Mouse (Mus musculus) forebrain, embryonic 13.5 days (tissue): ENCODE measurements at regions not wholly inside any gene's neighbourhood (a gene's known extent, or its start where the extent isn't known, plus 50 kb on each side); places are given as distances from the start of the nearest gene placed in this dataset.

Source experiments
- ATAC-seq: fragments of 200-750 bp; cut with Nextera tagmentation; 2 replicates; pipeline ENCODE4 v1.8.0; 2017
- H3K27ac ChIP-seq: fragments of 300-500 bp; sonication (generic); 2 replicates; pipeline ENCODE4 v1.5.1; 2015; ENCODE audit warnings: inconsistent platforms, mild to moderate bottlenecking, moderate library complexity
- H3K27me3 ChIP-seq: fragments of 300-500 bp; sonication (generic); 2 replicates; pipeline ENCODE4 v1.6.1; 2015; ENCODE audit warnings: mild to moderate bottlenecking, inconsistent platforms
- H3K36me3 ChIP-seq: fragments of 300-500 bp; sonication (generic); 2 replicates; pipeline ENCODE4 v1.6.1; 2015; ENCODE audit warnings: mild to moderate bottlenecking, inconsistent platforms; ENCODE audit not compliant: poor library complexity, severe bottlenecking
- H3K4me1 ChIP-seq: fragments of 300-500 bp; sonication (generic); 2 replicates; pipeline ENCODE4 v1.6.1; 2015; ENCODE audit warnings: inconsistent platforms
- H3K4me2 ChIP-seq: fragments of 300-500 bp; sonication (generic); 2 replicates; pipeline ENCODE4 v1.6.1; 2015; ENCODE audit warnings: inconsistent platforms, mild to moderate bottlenecking, moderate library complexity
- H3K4me3 ChIP-seq: fragments of 300-500 bp; sonication (generic); 2 replicates; pipeline ENCODE4 v1.5.1; 2015; ENCODE audit warnings: mild to moderate bottlenecking, inconsistent platforms
- H3K9ac ChIP-seq: fragments of 300-500 bp; sonication (generic); 2 replicates; pipeline ENCODE4 v1.6.1; 2015; ENCODE audit warnings: mild to moderate bottlenecking, inconsistent platforms
- H3K9me3 ChIP-seq: fragments of 300-500 bp; sonication (generic); replicated peaks from 2 replicates; pipeline ENCODE4 v1.6.1; 2016; ENCODE audit warnings: inconsistent platforms
- whole genome bisulfite sequencing: fragments of 180-500 bp; shearing (Covaris S2); methylation state at CpG from one replicate; pipeline ENCODE4 v1.1.7; 2015; 5-methylcytosine and 5-hydroxymethylcytosine counted together

DNA sequence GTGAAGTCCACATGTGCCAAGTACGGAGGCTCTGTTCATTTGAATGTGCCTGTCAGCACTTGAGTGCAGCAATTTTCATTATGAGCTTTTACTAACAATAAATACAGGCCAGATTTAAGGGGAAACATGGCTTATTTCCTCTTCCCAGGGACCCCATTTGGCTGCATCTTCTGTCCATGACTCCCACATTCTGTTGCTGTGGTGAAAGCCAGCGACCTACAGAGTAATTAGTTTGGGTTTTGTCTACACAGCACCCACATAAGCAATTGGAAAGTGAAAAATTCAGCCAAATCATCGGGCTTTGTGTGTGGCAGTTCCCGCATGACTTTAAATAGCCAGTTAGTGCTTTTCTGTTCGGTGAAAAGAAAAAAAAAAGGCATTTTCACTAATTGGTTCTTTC lies 76.7 kb upstream of the Sp4 start:
- Histone ChIP-seq H3K27me3 (no peaks in the 10 kb centered on the region), H3K4me3 (no peak overlapping the region), H3K4me2 (no peak overlapping the region), H3K4me1 (peaks cover 11% of the 10 kb centered on the region; the same call in 1 of the 2 replicates), H3K27ac (no peak overlapping the region), H3K9ac (no peak overlapping the region), H3K9me3 (no peaks in the 10 kb centered on the region), H3K36me3 (no peaks in the 10 kb centered on the region)
- WGBS = 20% methylated on average over 5 of the region's 5 CpGs
- peak; percentile 24; the same call in 1 of the 2 replicates for ATAC-seq

DNA sequence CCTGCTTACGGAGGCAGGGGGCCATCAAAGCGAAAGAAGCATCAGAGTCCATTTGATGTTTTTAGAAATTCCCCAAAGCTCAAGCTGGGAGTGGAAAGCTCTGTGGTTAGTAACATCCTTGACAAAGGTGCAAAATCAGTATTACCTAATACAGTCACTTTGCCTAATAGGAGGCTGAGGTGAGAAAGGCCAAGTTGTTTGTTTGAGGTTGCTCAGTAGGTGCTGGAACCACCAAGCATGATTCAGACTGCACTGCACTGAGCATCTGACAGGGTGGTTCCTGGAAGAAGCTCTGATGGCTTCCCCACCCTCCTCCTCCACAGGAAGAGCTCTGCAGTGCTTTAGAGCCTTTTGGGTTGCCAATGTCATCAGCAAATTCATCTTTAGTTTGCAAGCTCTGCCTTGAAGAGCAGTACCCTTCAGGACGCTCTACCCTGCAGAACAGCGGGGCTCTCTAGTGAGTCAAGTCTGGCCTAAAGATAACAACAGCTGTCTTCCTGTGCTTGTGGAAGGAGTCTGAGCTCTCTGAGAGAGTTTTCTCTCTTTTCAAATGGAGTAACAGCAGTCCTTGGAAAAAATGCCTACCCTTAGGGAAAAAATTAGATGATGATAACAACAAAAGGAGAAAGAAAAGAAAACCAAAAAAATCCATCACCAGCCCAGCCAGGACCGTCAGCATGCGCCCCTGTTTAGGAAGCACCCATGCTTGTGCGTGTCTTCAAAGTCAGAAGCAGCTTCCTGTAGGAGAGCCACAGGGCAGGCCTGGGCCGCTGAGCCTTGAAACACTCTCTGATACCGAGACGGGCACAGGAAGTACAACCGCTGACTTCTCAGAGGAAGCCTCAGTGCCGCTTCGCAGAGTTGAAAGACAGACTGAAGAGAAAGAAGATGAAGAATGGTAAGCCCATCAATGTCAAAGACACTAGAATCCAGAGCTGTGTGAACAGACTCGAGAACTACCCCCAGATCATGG lies 75.6 kb upstream of the Sp4 start:
- peaks cover 11% of the 10 kb centered on the region; the same call in 1 of the 2 replicates for H3K4me1 ChIP-seq
- H3K4me3 ChIP-seq = no peak overlapping the region
- H3K27me3 ChIP-seq = no peaks in the 10 kb centered on the region
- 84% methylated on average over 14 of the region's 14 CpGs for WGBS
- no peak overlapping the region for H3K9ac ChIP-seq
- no peak for ATAC-seq
- H3K4me2 ChIP-seq = no peak overlapping the region
- H3K36me3 ChIP-seq = no peaks in the 10 kb centered on the region
- no peaks in the 10 kb centered on the region for H3K9me3 ChIP-seq
- H3K27ac ChIP-seq = no peak overlapping the region

DNA sequence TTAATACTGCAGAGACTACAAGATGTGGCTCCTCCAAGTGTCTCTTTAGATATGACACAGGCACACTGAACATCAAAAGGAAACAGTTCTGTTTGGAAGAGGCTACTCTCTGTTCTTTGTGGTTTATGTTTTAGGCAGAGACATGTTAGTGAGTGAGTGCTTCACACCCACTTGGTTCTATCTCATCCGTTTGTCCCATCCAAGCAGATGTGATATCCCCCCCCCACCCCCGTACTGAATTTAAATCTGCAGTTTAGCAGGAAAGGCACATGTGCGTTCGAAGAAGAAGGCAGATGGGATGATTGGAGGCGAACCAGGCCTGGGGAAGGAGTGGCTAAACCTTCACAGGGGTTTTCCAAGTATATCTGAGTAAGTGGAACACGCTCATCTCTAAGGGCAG lies 72.0 kb upstream of the Sp4 start:
- 90% methylated on average over 6 of the region's 6 CpGs for WGBS
- Histone ChIP-seq H3K27ac (no peak overlapping the region), H3K4me1 (peaks cover 7% of the 10 kb centered on the region; the same call in 1 of the 2 replicates), H3K9me3 (no peaks in the 10 kb centered on the region), H3K9ac (no peak overlapping the region), H3K36me3 (no peaks in the 10 kb centered on the region), H3K4me2 (no peak overlapping the region), H3K4me3 (no peak overlapping the region), H3K27me3 (no peaks in the 10 kb centered on the region)
- no peak for ATAC-seq

DNA sequence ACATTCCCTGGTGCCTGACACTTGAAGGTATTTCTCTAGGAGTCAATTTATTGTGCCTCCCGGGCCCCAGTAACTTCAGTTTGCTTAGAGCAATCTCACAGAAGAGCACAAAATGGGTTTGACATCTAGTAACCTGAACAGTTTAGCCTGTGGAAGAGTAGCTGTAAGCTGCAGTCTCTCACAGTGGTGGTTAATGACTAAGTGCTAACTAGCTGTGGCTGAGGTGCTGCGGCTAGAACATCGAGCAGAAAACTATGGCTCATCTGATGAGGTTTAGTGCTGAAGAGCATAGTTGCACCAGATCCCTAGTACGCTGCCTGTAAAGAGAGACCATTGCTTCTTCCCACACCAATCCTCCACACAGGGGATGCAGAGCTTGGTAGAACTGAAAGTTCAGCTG lies 70.7 kb upstream of the Sp4 start:
- Histone ChIP-seq H3K27me3 (no peaks in the 10 kb centered on the region), H3K4me1 (no peaks in the 10 kb centered on the region), H3K9ac (no peak overlapping the region), H3K27ac (no peak overlapping the region), H3K4me3 (no peak overlapping the region), H3K36me3 (no peaks in the 10 kb centered on the region), H3K4me2 (no peak overlapping the region), H3K9me3 (no peaks in the 10 kb centered on the region)
- ATAC-seq = no peak
- WGBS = 92% methylated on average over 4 of the region's 4 CpGs

DNA sequence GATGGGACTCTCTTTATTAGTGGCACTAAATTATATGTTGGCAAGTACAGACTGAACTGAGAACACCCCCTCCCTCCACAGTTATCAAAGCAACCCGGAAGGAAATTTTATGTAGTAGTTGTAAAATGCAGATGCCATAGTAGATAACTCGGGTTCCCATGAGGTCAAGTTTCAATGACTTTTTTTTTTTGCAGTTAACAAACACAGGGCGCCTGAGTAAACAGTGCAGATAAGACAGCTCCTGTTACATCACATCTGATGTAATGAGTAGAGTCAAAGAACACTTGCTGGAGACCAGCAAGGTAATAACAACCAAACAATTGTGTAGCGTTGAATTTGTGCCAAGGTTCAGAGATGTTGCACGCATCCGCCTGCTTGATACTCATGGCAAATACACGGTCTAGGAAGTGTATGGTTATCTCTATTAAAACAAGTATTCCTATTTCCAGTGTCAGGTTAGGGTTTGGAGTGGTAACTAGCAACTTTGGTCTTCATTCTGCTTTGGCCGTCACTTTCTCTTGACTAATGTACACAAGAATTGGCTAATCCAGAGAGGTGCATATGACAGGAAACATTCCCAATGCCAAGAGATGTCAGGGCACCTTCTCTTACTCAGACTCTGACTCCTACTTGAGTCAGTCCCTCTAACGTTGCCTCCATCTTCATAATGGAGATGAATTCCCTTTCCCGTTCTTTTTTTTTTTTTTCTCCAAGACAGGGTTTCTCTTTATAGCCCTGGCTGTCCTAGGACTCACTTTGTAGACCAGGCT lies 66.3 kb upstream of the Sp4 start:
- H3K4me3 ChIP-seq = no peak overlapping the region
- no peaks in the 10 kb centered on the region for H3K9me3 ChIP-seq
- WGBS = 90% methylated on average over 10 of the region's 10 CpGs
- no peaks in the 10 kb centered on the region for H3K4me1 ChIP-seq
- no peak overlapping the region for H3K27ac ChIP-seq
- no peak overlapping the region for H3K9ac ChIP-seq
- no peak overlapping the region for H3K4me2 ChIP-seq
- H3K36me3 ChIP-seq = no peaks in the 10 kb centered on the region
- no peak for ATAC-seq
- H3K27me3 ChIP-seq = no peaks in the 10 kb centered on the region

DNA sequence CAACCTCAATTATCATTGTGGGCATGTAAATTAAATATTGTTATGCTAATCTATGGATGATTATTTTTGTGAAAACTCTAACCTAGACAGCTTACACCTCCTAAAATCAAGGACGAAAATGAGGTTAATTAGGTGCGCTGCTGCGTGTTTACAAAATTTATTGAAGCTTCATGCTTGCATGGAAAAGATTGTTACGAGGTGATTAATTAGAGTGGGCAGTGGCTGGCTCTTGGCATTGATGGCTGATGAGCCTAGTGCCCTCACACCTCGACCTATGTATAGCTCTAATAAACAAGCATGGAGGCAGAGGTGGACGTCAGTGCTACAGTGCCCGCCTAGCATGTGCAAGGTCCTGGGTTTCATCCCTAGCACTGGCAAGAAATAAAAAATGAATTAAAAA lies 51.6 kb upstream of the Sp4 start:
- ATAC-seq = no peak
- no peak overlapping the region for H3K27ac ChIP-seq
- no peak overlapping the region for H3K9ac ChIP-seq
- no peaks in the 10 kb centered on the region for H3K36me3 ChIP-seq
- no peak overlapping the region for H3K4me3 ChIP-seq
- H3K27me3 ChIP-seq = no peaks in the 10 kb centered on the region
- 49% methylated on average over 7 of the region's 7 CpGs for WGBS
- H3K4me1 ChIP-seq = no peaks in the 10 kb centered on the region
- no peaks in the 10 kb centered on the region for H3K9me3 ChIP-seq
- H3K4me2 ChIP-seq = no peak overlapping the region

DNA sequence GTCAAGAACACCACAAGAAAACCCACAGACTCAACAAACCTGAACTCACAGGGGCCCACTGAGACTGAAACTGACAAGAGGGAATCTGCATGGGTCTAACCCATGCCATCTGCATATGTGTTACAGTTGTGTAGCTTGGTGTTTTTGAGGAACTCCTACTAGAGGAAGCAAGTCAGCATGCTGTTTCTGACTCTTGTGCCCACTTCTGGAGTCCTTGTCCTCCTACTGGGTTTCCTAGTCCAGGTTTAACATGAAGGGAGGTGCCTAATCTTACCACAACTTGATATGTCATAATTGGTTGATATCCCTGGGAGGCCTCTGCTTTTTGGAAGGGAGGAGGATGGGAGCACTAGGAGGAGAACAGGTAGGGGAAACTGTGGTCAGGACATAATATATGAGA lies 50.2 kb upstream of the Sp4 start:
- no peak overlapping the region for H3K27ac ChIP-seq
- no peak overlapping the region for H3K4me2 ChIP-seq
- H3K27me3 ChIP-seq = no peaks in the 10 kb centered on the region
- no peaks in the 10 kb centered on the region for H3K4me1 ChIP-seq
- no peaks in the 10 kb centered on the region for H3K9me3 ChIP-seq
- no peaks in the 10 kb centered on the region for H3K36me3 ChIP-seq
- ATAC-seq = no peak
- H3K9ac ChIP-seq = no peak overlapping the region
- H3K4me3 ChIP-seq = no peak overlapping the region
